In the genomic region with DNA sequence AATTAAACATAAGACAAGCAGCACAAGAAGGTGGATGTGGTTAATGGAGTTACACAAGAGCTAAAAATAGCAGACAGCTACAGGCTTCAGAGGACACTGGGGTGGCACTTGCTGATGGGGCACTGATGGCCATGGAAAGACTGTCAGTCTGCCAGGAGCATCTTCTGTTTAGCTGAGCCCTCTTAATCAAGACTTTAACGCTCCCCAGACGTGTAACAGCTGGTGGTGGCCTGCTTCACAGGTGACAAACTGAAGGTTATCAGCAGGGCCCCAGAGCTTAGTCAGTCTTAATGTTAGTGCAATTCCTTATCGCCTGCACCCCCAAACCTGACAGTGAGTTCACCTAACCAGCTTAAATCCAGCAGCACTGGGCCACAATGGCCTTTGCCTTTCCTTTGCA, we compare ENCODE assay signal across 12 mouse cellular contexts.
"Had no signal": no experiment of that assay in that cellular context is flagged by ENCODE, and none has a peak within 500 bp of the region (broad histone marks: within the 10 kb centered on the region; RNA-seq: fewer than 3 reads in every experiment).

No protein-coding gene starts in this region.

- H3K27me3 ChIP-seq: limb, embryonic 15.5 days; liver, embryonic 13.5 days; midbrain, embryonic 15.5 days had no signal

- H3K27ac ChIP-seq: limb, embryonic 15.5 days; liver, embryonic 13.5 days; midbrain, embryonic 15.5 days had no signal

- DNase-seq: kidney, adult 8-10 months; kidney, postnatal 25 days; layer of hippocampus, postnatal 36 days; liver, embryonic 13.5 days; liver, postnatal 0 days; right cerebral cortex, postnatal 25 days; thymus, adult 18-20 months; thymus, postnatal 14 days had no signal

- H3K4me2 ChIP-seq: limb, embryonic 15.5 days; liver, embryonic 13.5 days; midbrain, embryonic 15.5 days had no signal

- H3K4me3 ChIP-seq: limb, embryonic 15.5 days; liver, embryonic 13.5 days; megakaryocyte, embryonic 14.5 days; midbrain, embryonic 15.5 days had no signal

- H3K9me3 ChIP-seq: limb, embryonic 15.5 days; liver, embryonic 13.5 days; megakaryocyte, embryonic 14.5 days; midbrain, embryonic 15.5 days had no signal

- ATAC-seq: intestine, postnatal 0 days; liver, postnatal 0 days; midbrain, embryonic 15.5 days had no signal

- H3K4me1 ChIP-seq: limb, embryonic 15.5 days had no signal

- H3K9ac ChIP-seq: limb, embryonic 15.5 days; liver, embryonic 13.5 days; liver, postnatal 0 days; midbrain, embryonic 15.5 days had no signal

- H3K36me3 ChIP-seq: limb, embryonic 15.5 days; liver, embryonic 13.5 days; midbrain, embryonic 15.5 days had no signal
